Mouse (Mus musculus) E14TG2a.4 (cell line): ENCODE data around the gene Gpn2.

ENCODE experiments used
- CTCF ChIP-seq: conservative IDR thresholded peaks from 2 replicates; pipeline ENCODE4 v1.5.1; 2014; ENCODE audit warnings: low read length
- NANOG ChIP-seq: IDR thresholded peaks from 2 replicates; pipeline ENCODE4 v1.6.1; 2014; ENCODE audit warnings: borderline replicate concordance, low read length, mixed read lengths
- POU5F1 ChIP-seq: IDR thresholded peaks from 2 replicates; pipeline ENCODE4 v1.6.1; 2014; ENCODE audit warnings: low read length, borderline replicate concordance

- TF ChIP-seq CTCF (no peak), NANOG (no peak), POU5F1 (no peak)
These were observed 9.3 kb upstream of the Gpn2 start for GRCm38 (mm10) chr4:133574843-133575202.
